Mouse (Mus musculus): ENCODE measurements around the gene Ambp. TPM values are rescaled to one million over a fixed set of nuclear protein-coding genes. Genes with fewer than 3 reads are reported as not detected.

Gene Ambp
- not detected for polyA plus RNA-seq (2017; shearing (Covaris generic))

DNA sequence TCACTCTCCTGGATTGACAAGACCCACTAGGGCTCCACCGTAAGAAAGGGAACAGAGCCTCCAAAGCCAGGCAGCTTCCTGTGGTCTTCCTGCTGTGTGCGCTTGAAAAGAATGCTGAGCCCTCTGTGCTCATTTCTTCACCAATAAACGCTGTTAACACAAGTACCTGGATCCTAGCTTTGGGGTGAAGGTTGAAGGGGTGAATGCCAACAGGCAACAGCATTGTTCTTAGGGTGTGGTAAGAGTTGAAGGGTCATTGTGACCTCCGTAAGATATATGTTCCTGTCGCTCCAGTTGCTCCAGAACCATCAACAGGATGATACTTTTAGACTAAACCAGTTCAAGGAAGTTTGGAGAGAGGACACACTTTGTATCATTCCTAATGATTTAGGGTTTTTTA lies at the start of gene Ambp:
TSS of gene Ambp (minus strand) at position 101 of the 400 bp plus-strand sequence.
- no peak for ATAC-seq

DNA sequence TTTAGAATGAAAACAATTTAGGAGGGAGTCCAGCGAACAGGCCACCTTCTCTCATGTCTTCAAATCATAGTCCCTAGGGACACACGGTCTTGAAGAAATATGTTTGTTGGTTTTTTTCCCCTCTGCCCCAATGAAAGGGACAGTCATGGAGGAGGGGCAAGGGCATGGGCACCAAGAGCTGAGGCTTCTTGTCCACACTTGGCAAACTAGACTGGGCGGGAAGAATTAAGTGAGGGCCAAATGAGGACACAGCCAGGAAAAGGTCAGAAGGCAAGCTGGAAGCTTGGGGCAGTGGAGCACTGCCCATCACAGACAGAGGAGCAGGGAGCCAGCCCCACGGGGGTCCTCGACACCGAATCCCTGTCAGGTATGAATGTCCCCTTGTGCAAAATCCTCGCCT lies 49.3 kb upstream of the Ambp start:
- no peak for ATAC-seq

GRCm38 (mm10) chr4:63199366-63199765 lies 44.8 kb upstream of the Ambp start:
- no peak for ATAC-seq

- ATAC-seq: no peak
Observed at GRCm38 (mm10) chr4:63194366-63194765, 39.8 kb upstream of the Ambp start.

DNA sequence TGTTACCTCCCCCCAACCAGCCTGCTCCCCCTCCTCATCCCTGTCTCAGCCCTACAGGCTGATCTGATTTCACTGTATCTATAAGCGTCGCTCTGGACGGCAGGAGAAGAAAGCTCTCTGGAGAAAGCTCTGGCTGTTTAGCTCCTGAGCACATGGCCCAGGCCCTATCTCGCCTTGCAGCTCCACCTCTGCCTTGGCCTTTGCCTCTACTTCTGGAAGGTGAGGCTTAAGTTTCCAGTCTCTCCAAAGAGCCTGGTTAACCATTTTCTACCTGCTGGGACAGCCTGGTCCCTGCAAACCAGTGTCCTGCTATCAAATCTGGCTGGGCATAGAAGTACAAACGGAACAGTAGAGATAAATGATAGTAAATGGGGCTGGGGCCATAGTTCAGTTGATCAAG lies 37.0 kb upstream of the Ambp start:
- ATAC-seq: no peak

DNA sequence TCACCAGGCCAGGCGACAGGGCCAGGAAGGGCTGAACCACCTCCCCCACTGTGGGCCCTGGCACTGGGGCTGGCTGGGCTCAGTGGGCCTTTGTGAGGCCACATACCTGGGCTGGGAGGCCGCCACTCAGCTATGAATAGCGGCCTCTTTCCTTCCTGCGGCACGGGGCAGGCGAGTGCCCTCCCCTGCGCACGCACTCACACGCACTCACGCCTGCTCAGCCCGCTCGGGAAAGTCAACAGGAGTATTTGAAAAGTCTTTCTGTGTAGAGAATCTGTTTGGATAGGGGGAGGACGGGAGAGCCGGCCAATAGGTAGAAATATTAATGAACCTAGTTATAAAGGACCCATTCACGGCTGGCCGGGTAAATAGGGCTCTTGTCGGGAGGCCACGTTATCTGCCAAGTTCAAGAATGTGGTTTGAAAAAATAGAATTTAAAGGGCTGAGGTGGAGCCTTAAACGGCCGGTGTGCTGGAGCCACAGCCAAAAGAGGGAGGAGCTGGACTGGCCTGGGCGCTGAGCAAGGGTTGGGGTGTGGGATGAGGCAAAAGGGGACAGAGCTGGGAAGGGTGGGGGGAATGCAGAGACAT lies 31.8 kb upstream of the Ambp start:
- ATAC-seq: no peak

- ATAC-seq: no peak
Observed at GRCm38 (mm10) chr4:63181556-63181955, 27.0 kb upstream of the Ambp start.

DNA sequence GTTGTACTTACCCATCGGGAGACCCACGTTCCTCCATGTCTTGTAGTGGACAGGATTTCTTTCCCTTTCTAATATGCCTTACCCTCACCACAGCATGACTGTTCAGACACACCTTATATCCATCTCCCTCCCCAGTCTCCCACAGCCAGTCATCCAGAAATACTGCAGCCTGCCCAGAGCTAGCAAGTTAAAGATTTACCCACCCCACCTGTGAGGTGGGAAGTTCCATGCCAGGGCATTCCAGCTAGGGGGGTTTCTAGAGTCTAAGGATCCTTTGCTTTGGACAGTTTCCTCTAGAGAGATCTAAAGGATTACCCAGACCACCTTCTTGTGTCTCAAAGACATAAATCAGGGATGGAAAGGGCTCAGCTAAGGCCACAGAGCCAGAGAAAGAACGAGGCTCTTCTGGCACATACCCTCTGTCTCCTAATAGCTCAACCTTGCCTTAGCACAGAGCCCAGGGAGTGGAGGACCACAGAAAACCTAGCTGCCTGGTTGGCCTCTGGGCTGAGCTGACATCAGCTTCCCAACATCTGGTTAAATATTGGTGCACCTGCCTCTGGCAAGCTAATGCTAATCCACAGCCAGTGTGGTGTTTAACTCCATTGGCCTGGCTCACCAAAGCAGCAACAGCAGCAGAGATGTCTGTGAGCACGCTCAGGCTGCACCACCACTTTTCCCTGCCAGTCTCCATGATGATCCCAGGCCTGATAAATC lies 17.5 kb upstream of the Ambp start, which contains the start of gene Kif12:
TSS of gene Kif12 (minus strand) at position 163 of the 717 bp plus-strand sequence.
- ATAC-seq: no peak

- no peak for ATAC-seq
Observed at GRCm38 (mm10) chr4:63171122-63171521, 16.5 kb upstream of the Ambp start.

- no peak for ATAC-seq
Observed at GRCm38 (mm10) chr4:63170061-63170460, 15.5 kb upstream of the Ambp start.

- ATAC-seq: no peak
Observed at GRCm38 (mm10) chr4:63166323-63166722, 11.7 kb upstream of the Ambp start.

- no peak for ATAC-seq
Observed at GRCm38 (mm10) chr4:63165636-63166035, 11.0 kb upstream of the Ambp start.

DNA sequence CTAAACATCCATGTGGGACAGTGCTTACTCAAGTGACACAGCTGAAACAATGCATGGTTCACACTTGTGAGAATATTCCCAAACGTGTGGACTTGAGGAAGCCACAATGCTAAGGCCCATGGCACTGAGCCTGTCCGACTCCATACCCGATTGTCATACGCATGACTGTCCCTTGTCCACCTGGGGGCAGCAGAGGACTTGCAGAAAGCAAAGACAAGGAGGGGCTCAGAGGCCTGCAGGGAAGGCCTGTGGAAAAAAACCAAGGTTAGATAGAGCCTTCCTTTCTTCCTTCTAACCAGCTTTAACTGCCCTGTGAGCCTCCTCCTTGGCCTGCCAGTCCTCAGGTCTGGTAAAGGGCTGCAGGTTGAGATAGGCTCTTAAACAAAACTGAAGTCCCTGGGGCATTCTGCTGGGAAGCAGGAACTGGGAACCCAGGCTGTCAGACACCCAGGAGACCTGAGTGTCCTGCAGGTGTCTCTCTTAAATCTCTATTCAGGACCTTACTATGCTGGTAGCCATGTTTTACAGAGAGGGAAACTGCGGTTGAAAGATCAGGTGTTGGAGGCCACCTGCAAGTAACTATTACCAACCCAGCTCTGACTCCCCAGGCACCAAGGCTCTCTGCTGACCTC lies 4.5 kb upstream of the Ambp start:
- ATAC-seq: no peak

- ATAC-seq: no peak
Observed at GRCm38 (mm10) chr4:63158192-63158591, 3.6 kb upstream of the Ambp start.

DNA sequence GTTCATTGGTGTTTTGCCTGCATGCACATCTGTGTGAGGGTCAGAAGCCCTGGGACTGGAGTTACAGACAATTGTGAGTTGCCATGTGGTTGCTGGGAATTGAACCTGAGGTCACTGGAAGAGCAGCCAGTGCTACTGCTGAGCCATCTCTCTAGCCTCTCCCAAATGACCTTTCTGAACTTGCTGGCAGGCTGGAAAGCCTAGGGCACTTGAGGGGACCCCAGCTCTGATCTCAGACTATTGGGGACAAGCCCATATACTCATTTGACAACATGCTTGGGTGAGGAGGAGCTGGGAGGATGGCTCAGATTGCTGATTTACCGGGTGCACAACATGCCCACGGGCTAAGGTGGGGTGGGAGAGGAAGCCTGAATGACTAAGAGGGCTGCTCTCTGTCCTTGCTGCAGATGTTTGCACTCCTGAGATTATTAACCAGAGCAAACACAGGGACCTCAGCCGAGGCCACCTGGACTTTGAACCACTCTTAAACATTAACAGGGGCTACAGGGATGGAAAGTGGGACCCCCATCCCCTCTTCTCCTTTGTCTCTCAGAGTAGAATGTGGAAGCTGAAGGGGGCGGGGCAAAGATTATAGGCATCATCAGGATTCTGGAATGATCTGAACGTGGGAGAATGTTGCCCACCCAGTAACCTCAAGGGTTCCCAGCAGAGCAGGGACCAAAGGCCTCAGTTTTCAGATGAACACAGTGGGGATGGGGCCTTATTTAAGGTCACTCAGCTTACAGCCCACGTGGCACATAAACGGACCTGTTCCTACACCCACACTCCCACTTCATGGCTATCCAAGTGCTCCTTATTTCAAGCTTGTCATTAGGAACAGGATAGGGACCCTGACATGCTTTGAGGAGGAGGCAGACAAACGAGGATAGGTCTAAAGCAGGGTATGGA lies 2.4 kb upstream of the Ambp start:
- no peak for ATAC-seq

DNA sequence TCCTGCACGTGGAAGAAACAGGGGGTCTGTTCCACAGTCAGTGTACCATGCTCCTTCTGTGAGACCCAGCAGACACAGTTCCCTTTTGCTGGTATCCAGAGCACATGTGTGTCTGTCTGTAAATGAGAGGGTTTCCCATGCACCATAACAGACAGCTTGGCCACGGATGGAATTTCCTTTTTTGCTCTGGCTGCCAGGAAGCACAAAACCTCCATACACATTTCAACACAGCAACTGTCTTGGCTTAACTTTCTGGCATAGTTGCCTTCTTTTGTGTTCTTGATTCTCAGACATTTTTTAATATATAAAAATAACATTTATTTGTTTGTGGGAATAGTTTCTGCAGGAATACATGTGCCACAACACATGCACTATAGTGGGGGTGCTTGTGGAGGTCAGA lies 997 bp upstream of the Ambp start:
- ATAC-seq: no peak

GRCm38 (mm10) chr4:63154028-63154427 lies 571 bp downstream of the Ambp start:
- no peak for ATAC-seq

DNA sequence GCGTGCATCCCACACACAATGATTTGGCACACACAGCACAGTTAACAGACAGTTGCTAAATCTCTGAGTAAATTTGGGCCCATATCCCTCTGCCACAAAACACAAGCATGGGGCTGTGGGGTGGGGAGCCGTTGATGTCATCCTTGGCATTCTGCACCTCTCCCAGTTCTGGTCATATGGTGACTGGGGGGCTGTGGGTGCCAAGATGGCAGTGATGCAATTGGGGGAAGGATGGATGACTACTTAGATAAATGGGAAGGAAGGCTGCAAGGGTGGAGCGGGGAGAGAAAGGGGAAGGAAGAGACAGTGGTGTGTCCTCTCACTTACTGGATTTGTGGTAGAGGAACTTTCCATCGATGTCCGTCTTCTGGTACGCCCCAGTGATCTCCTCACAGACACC lies 3.5 kb downstream of the Ambp start:
- ATAC-seq: no peak

- no peak for ATAC-seq
Observed at GRCm38 (mm10) chr4:63147268-63147667, 7.3 kb downstream of the Ambp start.

GRCm38 (mm10) chr4:63129891-63130624 lies 24.5 kb downstream of the Ambp start:
- ATAC-seq: no peak

- ATAC-seq: no peak
Observed at GRCm38 (mm10) chr4:63124861-63125466, 29.6 kb downstream of the Ambp start.
